Mouse (Mus musculus): Measurements from ENCODE around the gene Nkapl. TPM values are rescaled to one million over a fixed set of nuclear protein-coding genes. Genes with fewer than 3 reads are reported as not detected.

The Nkapl gene
- polyA plus RNA-seq, 1 experiment = 0.55 TPM

GRCm38 (mm10) chr13:21456347-21456746 lies 12.0 kb downstream of the Nkapl start:
- TF ChIP-seq CTCF (IDR thresholded peaks at IDR 0.05; ENCODE audit: low read depth, low read length) (no peak), POLR2A (IDR thresholded peaks at IDR 0.05; ENCODE audit: insufficient read depth, low read length) (no peak)
- no peaks in the 10 kb centered on the region for H3K9me3 ChIP-seq (replicated peaks; ENCODE audit: control insufficient read depth, insufficient read depth, low read length, poor library complexity, severe bottlenecking)
- no peaks in the 10 kb centered on the region for H3K4me1 ChIP-seq (ENCODE audit: control insufficient read depth, insufficient read depth, low read length)
- no peak overlapping the region for H3K4me3 ChIP-seq (ENCODE audit: low read depth, low read length)
- peak overlapping the region; percentile 46; the same call in 1 of the 2 replicates for H3K27ac ChIP-seq (ENCODE audit: insufficient read depth, low read length)
- no peak overlapping the region for H3K9ac ChIP-seq (ENCODE audit: low read depth, poor library complexity, severe bottlenecking)
- 0 out of 2 replicates have a peak, but pooled peaks cover under 1% of the 10 kb centered on the region for H3K36me3 ChIP-seq (ENCODE audit: control insufficient read depth, insufficient read depth, low read length, poor library complexity, severe bottlenecking)
- H3K27me3 ChIP-seq (ENCODE audit: control insufficient read depth, insufficient read depth, low read length, poor library complexity, severe bottlenecking) = no peaks in the 10 kb centered on the region

GRCm38 (mm10) chr13:21454133-21454532 lies 14.2 kb downstream of the Nkapl start:
- Histone ChIP-seq H3K9ac (ENCODE audit: low read depth, poor library complexity, severe bottlenecking) (no peak overlapping the region), H3K4me3 (ENCODE audit: low read depth, low read length) (no peak overlapping the region), H3K4me1 (ENCODE audit: control insufficient read depth, insufficient read depth, low read length) (no peaks in the 10 kb centered on the region), H3K36me3 (ENCODE audit: control insufficient read depth, insufficient read depth, low read length, poor library complexity, severe bottlenecking) (peaks cover 9% of the 10 kb centered on the region), H3K27me3 (ENCODE audit: control insufficient read depth, insufficient read depth, low read length, poor library complexity, severe bottlenecking) (no peaks in the 10 kb centered on the region), H3K27ac (ENCODE audit: insufficient read depth, low read length) (no peak overlapping the region), H3K9me3 (replicated peaks; ENCODE audit: control insufficient read depth, insufficient read depth, low read length, poor library complexity, severe bottlenecking) (no peaks in the 10 kb centered on the region)
- no peak for TF ChIP-seq POLR2A (IDR thresholded peaks at IDR 0.05; ENCODE audit: insufficient read depth, low read length)
- no peak for TF ChIP-seq CTCF (IDR thresholded peaks at IDR 0.05; ENCODE audit: low read depth, low read length)
- no peak for TF ChIP-seq EP300 (IDR thresholded peaks at IDR 0.05; ENCODE audit: insufficient read depth, low read depth, low read length)

- H3K4me1 ChIP-seq (ENCODE audit: control insufficient read depth, insufficient read depth, low read length) = no peaks in the 10 kb centered on the region
- H3K27ac ChIP-seq (ENCODE audit: insufficient read depth, low read length) = no peak within 1 kb of the TSS
- no peaks in the 10 kb centered on the region for H3K27me3 ChIP-seq (ENCODE audit: control insufficient read depth, insufficient read depth, low read length, poor library complexity, severe bottlenecking)
- TF ChIP-seq POLR2A (IDR thresholded peaks at IDR 0.05; ENCODE audit: insufficient read depth, low read length) = peak; percentile 62
- TF ChIP-seq CTCF (IDR thresholded peaks at IDR 0.05; ENCODE audit: low read depth, low read length) = no peak
- 0 out of 2 replicates have a peak, but pooled peaks have one; percentile 28 for TF ChIP-seq EP300 (IDR thresholded peaks at IDR 0.05; ENCODE audit: insufficient read depth, low read depth, low read length)
- peak within 1 kb of the TSS; percentile 71 for H3K9ac ChIP-seq (ENCODE audit: low read depth, poor library complexity, severe bottlenecking)
- H3K4me3 ChIP-seq (ENCODE audit: low read depth, low read length) = peak within 1 kb of the TSS; percentile 100
- H3K9me3 ChIP-seq (replicated peaks; ENCODE audit: control insufficient read depth, insufficient read depth, low read length, poor library complexity, severe bottlenecking) = no peaks in the 10 kb centered on the region
- peaks cover 11% of the 10 kb centered on the region for H3K36me3 ChIP-seq (ENCODE audit: control insufficient read depth, insufficient read depth, low read length, poor library complexity, severe bottlenecking)
These were observed 14.9 kb downstream of the Nkapl start, which contains the start of gene Zscan26 for GRCm38 (mm10) chr13:21453449-21453848. Zscan26 (minus strand) TSS chr13:21453730.

GRCm38 (mm10) chr13:21453042-21453441 lies 15.3 kb downstream of the Nkapl start:
- Histone ChIP-seq H3K27me3 (ENCODE audit: control insufficient read depth, insufficient read depth, low read length, poor library complexity, severe bottlenecking) (no peaks in the 10 kb centered on the region), H3K9ac (ENCODE audit: low read depth, poor library complexity, severe bottlenecking) (peak overlapping the region; percentile 71), H3K27ac (ENCODE audit: insufficient read depth, low read length) (no peak overlapping the region), H3K9me3 (replicated peaks; ENCODE audit: control insufficient read depth, insufficient read depth, low read length, poor library complexity, severe bottlenecking) (no peaks in the 10 kb centered on the region), H3K36me3 (ENCODE audit: control insufficient read depth, insufficient read depth, low read length, poor library complexity, severe bottlenecking) (peaks cover 14% of the 10 kb centered on the region), H3K4me1 (ENCODE audit: control insufficient read depth, insufficient read depth, low read length) (no peaks in the 10 kb centered on the region), H3K4me3 (ENCODE audit: low read depth, low read length) (peak overlapping the region; percentile 100)
- TF ChIP-seq CTCF (IDR thresholded peaks at IDR 0.05; ENCODE audit: low read depth, low read length) (no peak), POLR2A (IDR thresholded peaks at IDR 0.05; ENCODE audit: insufficient read depth, low read length) (no peak), EP300 (IDR thresholded peaks at IDR 0.05; ENCODE audit: insufficient read depth, low read depth, low read length) (no peak)

- H3K27me3 ChIP-seq (ENCODE audit: control insufficient read depth, insufficient read depth, low read length, poor library complexity, severe bottlenecking) = no peaks in the 10 kb centered on the region
- TF ChIP-seq EP300 (IDR thresholded peaks at IDR 0.05; ENCODE audit: insufficient read depth, low read depth, low read length) (no peak), POLR2A (IDR thresholded peaks at IDR 0.05; ENCODE audit: insufficient read depth, low read length) (no peak), CTCF (IDR thresholded peaks at IDR 0.05; ENCODE audit: low read depth, low read length) (no peak)
- H3K4me3 ChIP-seq (ENCODE audit: low read depth, low read length) = no peak overlapping the region
- no peaks in the 10 kb centered on the region for H3K9me3 ChIP-seq (replicated peaks; ENCODE audit: control insufficient read depth, insufficient read depth, low read length, poor library complexity, severe bottlenecking)
- peaks cover 41% of the 10 kb centered on the region for H3K36me3 ChIP-seq (ENCODE audit: control insufficient read depth, insufficient read depth, low read length, poor library complexity, severe bottlenecking)
- no peak overlapping the region for H3K9ac ChIP-seq (ENCODE audit: low read depth, poor library complexity, severe bottlenecking)
- H3K27ac ChIP-seq (ENCODE audit: insufficient read depth, low read length) = no peak overlapping the region
- no peaks in the 10 kb centered on the region for H3K4me1 ChIP-seq (ENCODE audit: control insufficient read depth, insufficient read depth, low read length)
These were observed 20.3 kb downstream of the Nkapl start for GRCm38 (mm10) chr13:21447856-21448614.

GRCm38 (mm10) chr13:21446796-21447195 lies 21.5 kb downstream of the Nkapl start:
- H3K27ac ChIP-seq (ENCODE audit: insufficient read depth, low read length) = no peak overlapping the region
- peaks cover 41% of the 10 kb centered on the region for H3K36me3 ChIP-seq (ENCODE audit: control insufficient read depth, insufficient read depth, low read length, poor library complexity, severe bottlenecking)
- H3K9ac ChIP-seq (ENCODE audit: low read depth, poor library complexity, severe bottlenecking) = no peak overlapping the region
- TF ChIP-seq POLR2A (IDR thresholded peaks at IDR 0.05; ENCODE audit: insufficient read depth, low read length) = no peak
- no peak for TF ChIP-seq CTCF (IDR thresholded peaks at IDR 0.05; ENCODE audit: low read depth, low read length)
- TF ChIP-seq EP300 (IDR thresholded peaks at IDR 0.05; ENCODE audit: insufficient read depth, low read depth, low read length) = no peak
- H3K4me3 ChIP-seq (ENCODE audit: low read depth, low read length) = no peak overlapping the region
- no peaks in the 10 kb centered on the region for H3K4me1 ChIP-seq (ENCODE audit: control insufficient read depth, insufficient read depth, low read length)
- no peaks in the 10 kb centered on the region for H3K9me3 ChIP-seq (replicated peaks; ENCODE audit: control insufficient read depth, insufficient read depth, low read length, poor library complexity, severe bottlenecking)
- H3K27me3 ChIP-seq (ENCODE audit: control insufficient read depth, insufficient read depth, low read length, poor library complexity, severe bottlenecking) = no peaks in the 10 kb centered on the region
